Mouse (Mus musculus) megakaryocyte, adult 5-6 weeks (primary cell): ENCODE data around the gene Mpp2. TPM values are rescaled to one million over a fixed set of nuclear protein-coding genes. Genes with fewer than 3 reads are reported as not detected.
A peak's percentile ranks its signal among the peaks of the same experiment; 100 is the strongest.

Source experiments
- ATAC-seq: 2 replicates; pipeline ENCODE4 v1.8.0; 2016; ENCODE audit warnings: mild to moderate bottlenecking, inconsistent platforms; ENCODE audit not compliant: poor library complexity, severe bottlenecking
- total RNA-seq, 2 experiments: library from RNA; stranded (forward) in 1 of 2; stranded (reverse) in 1 of 2; fragments of 153-499, 151-499 nt in 1 of 2; fragments of 221-1000, 200-1000 nt in 1 of 2; gene quantifications; 2 replicates each; pipeline versions ENCODE4 v1.2.3 to v1.2.4; 2015 to 2017

Gene Mpp2
- total RNA-seq (2015) (0.02 and 0.57 TPM in 2 replicates), total RNA-seq (2017) (0.11 TPM in 1 of 2 replicates, not detected in the other)

- peak; percentile 41; the same call in 1 of the 2 replicates for ATAC-seq
Observed at GRCm38 (mm10) chr11:102087931-102088898, at the start of gene Mpp2. Gene Mpp2, minus strand, starts transcription at chr11:102088515.

GRCm38 (mm10) chr11:102137625-102138446, 49.5 kb upstream of the Mpp2 start:
- peak; percentile 69 for ATAC-seq

- no peak for ATAC-seq
Observed at GRCm38 (mm10) chr11:102134516-102134915, 46.2 kb upstream of the Mpp2 start.

- no peak for ATAC-seq
Observed at GRCm38 (mm10) chr11:102117386-102117785, 29.1 kb upstream of the Mpp2 start.

- no peak for ATAC-seq
Observed at GRCm38 (mm10) chr11:102116241-102116640, 27.9 kb upstream of the Mpp2 start.

- no peak for ATAC-seq
Observed at GRCm38 (mm10) chr11:102111576-102111975, 23.3 kb upstream of the Mpp2 start.

GRCm38 (mm10) chr11:102107732-102108131, 19.4 kb upstream of the Mpp2 start, which contains the start of gene Pyy:
Gene Pyy, minus strand, starts transcription at chr11:102107832.
- no peak for ATAC-seq

GRCm38 (mm10) chr11:102106911-102107310, 18.6 kb upstream of the Mpp2 start:
- no peak for ATAC-seq

GRCm38 (mm10) chr11:102102485-102103258, 14.4 kb upstream of the Mpp2 start:
- peak; percentile 40; the same call in 1 of the 2 replicates for ATAC-seq

GRCm38 (mm10) chr11:102101219-102101618, 12.9 kb upstream of the Mpp2 start, which contains the start of gene Ppy:
Gene Ppy, minus strand, starts transcription at chr11:102101319.
- ATAC-seq: no peak

- no peak for ATAC-seq
Observed at GRCm38 (mm10) chr11:102096887-102097391, 8.6 kb upstream of the Mpp2 start.

GRCm38 (mm10) chr11:102096446-102096845, 8.1 kb upstream of the Mpp2 start:
- ATAC-seq: no peak

GRCm38 (mm10) chr11:102095676-102096075, 7.4 kb upstream of the Mpp2 start:
- no peak for ATAC-seq

- peak; percentile 49 for ATAC-seq
Observed at GRCm38 (mm10) chr11:102089088-102089808, 933 bp upstream of the Mpp2 start.

GRCm38 (mm10) chr11:102087081-102087751, 1.1 kb downstream of the Mpp2 start:
- ATAC-seq: peak; percentile 19; the same call in 1 of the 2 replicates

- no peak for ATAC-seq
Observed at GRCm38 (mm10) chr11:102086331-102086730, 2.0 kb downstream of the Mpp2 start.

GRCm38 (mm10) chr11:102084159-102084558, 4.2 kb downstream of the Mpp2 start:
- no peak for ATAC-seq

GRCm38 (mm10) chr11:102083193-102083592, 5.1 kb downstream of the Mpp2 start:
- ATAC-seq: no peak

- ATAC-seq: no peak
Observed at GRCm38 (mm10) chr11:102082322-102082721, 6.0 kb downstream of the Mpp2 start.
